Mouse (Mus musculus) lung, adult 2 months (tissue): ENCODE measurements around the gene Fbxw11.

Experiments used
- CTCF ChIP-seq: fragments of 200-500 bp; IDR thresholded peaks from 2 replicates; pipeline ENCODE4 v1.5.1; 2011; ENCODE audit warnings: mild to moderate bottlenecking, low read length, control low read depth; ENCODE audit not compliant: insufficient read depth
- POLR2A ChIP-seq: fragments of 200-500 bp; IDR thresholded peaks from 2 replicates; pipeline ENCODE4 v1.6.1; 2011; ENCODE audit warnings: low read depth, mild to moderate bottlenecking, control low read depth, low read length, borderline replicate concordance; ENCODE audit errors: extremely low read depth

DNA sequence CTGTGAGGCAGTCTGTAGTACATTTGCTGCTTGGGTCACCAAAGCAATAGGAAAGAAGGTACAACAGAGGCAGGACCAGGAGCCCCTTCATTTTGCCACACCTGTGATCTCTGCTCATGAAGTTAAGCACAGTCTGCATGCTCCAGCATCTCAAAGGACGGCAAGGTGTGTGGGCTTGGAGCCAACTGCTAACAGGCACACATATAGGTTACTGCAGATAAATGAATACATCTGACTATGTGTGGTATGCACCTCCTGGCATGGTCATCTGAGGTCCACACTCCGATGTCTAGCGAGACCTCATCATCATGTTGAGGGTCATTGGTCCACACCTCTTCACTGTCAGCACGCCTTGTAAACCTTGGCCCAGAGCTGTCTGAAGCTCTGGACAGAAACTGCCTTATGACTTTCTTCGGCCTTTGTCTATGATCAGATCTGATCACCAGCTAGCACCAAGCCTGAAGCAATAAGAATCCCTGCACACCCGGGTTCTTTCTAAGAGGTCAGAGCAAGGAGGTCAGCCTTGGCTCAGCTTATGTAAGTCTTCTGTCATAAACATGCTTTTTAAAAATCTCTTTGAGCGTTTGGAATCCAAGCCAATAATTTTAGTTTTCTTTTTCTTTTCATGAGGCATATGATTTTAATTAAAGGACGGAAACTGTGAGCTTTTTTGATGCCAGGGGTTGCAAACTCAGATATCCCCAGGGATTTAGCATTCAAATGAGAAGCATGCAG, 3.8 kb upstream of the Fbxw11 start:
- TF ChIP-seq CTCF, result no peak
- no peak for TF ChIP-seq POLR2A
